Mouse (Mus musculus): ENCODE results near the gene Rnls.

- TF ChIP-seq POLR2A (IDR thresholded peaks at IDR 0.05; ENCODE audit: borderline replicate concordance, extremely low read depth, low read depth, low read length) (no peak), CTCF (IDR thresholded peaks at IDR 0.05; ENCODE audit: insufficient read depth, low read length) (no peak)
Measured at GRCm38 (mm10) chr19:33114631-33115295, 277.3 kb downstream of the Rnls start.

Measured in lung, adult 2 months (tissue).